Mouse (Mus musculus): ENCODE data around the gene Hnrnpa3.
"Not testable (repeated sequence)": the region's sequence is repeated elsewhere in the genome, so short reads cannot be mapped to it uniquely, and the experiment has no call there.

The Hnrnpa3 gene

GRCm38 (mm10) chr2:75682978-75683709 is 24.1 kb downstream of the Hnrnpa3 start:
- DNase-seq = peak; percentile 68

GRCm38 (mm10) chr2:75684526-75684925 is 25.5 kb downstream of the Hnrnpa3 start:
- DNase-seq = no peak

- DNase-seq = peak; percentile 32
Measured at GRCm38 (mm10) chr2:75685458-75685861, 26.4 kb downstream of the Hnrnpa3 start.

- DNase-seq = no peak
Measured at GRCm38 (mm10) chr2:75687040-75687749, 28.1 kb downstream of the Hnrnpa3 start.

GRCm38 (mm10) chr2:75688901-75689300 is 29.8 kb downstream of the Hnrnpa3 start:
- DNase-seq = no peak

- DNase-seq = no peak
Measured at GRCm38 (mm10) chr2:75689482-75690158, 30.6 kb downstream of the Hnrnpa3 start.

- no peak for DNase-seq
Measured at GRCm38 (mm10) chr2:75690656-75691055, 31.6 kb downstream of the Hnrnpa3 start.

- DNase-seq = no peak
Measured at GRCm38 (mm10) chr2:75691316-75691715, 32.3 kb downstream of the Hnrnpa3 start.

- DNase-seq = no peak
Measured at GRCm38 (mm10) chr2:75692369-75692768, 33.3 kb downstream of the Hnrnpa3 start.

- DNase-seq = not testable (repeated sequence)
Measured at GRCm38 (mm10) chr2:75694926-75695325, 35.9 kb downstream of the Hnrnpa3 start.

GRCm38 (mm10) chr2:75695676-75696350 is 36.8 kb downstream of the Hnrnpa3 start:
- no peak for DNase-seq

GRCm38 (mm10) chr2:75696371-75696770 is 37.3 kb downstream of the Hnrnpa3 start:
- no peak for DNase-seq

GRCm38 (mm10) chr2:75697222-75697621 is 38.2 kb downstream of the Hnrnpa3 start:
- DNase-seq = no peak

- DNase-seq = no peak
Measured at GRCm38 (mm10) chr2:75698007-75698406, 38.9 kb downstream of the Hnrnpa3 start.

- no peak for DNase-seq
Measured at GRCm38 (mm10) chr2:75698874-75699273, 39.8 kb downstream of the Hnrnpa3 start.

- DNase-seq = no peak
Measured at GRCm38 (mm10) chr2:75700543-75700942, 41.5 kb downstream of the Hnrnpa3 start.

GRCm38 (mm10) chr2:75701207-75701606 is 42.1 kb downstream of the Hnrnpa3 start:
- no peak for DNase-seq

- DNase-seq = no peak
Measured at GRCm38 (mm10) chr2:75701822-75702587, 42.9 kb downstream of the Hnrnpa3 start.

GRCm38 (mm10) chr2:75702588-75702976 is 43.5 kb downstream of the Hnrnpa3 start:
- DNase-seq = no peak

- DNase-seq = peak; percentile 93
Measured at GRCm38 (mm10) chr2:75703375-75704181, 44.5 kb downstream of the Hnrnpa3 start.
